Mouse (Mus musculus): ENCODE results near the gene Slc26a9. TPM values are rescaled to one million over a fixed set of nuclear protein-coding genes. Genes with fewer than 3 reads are reported as not detected.

The Slc26a9 gene
- total RNA-seq, 2 experiments from 2014 or later: not detected

DNA sequence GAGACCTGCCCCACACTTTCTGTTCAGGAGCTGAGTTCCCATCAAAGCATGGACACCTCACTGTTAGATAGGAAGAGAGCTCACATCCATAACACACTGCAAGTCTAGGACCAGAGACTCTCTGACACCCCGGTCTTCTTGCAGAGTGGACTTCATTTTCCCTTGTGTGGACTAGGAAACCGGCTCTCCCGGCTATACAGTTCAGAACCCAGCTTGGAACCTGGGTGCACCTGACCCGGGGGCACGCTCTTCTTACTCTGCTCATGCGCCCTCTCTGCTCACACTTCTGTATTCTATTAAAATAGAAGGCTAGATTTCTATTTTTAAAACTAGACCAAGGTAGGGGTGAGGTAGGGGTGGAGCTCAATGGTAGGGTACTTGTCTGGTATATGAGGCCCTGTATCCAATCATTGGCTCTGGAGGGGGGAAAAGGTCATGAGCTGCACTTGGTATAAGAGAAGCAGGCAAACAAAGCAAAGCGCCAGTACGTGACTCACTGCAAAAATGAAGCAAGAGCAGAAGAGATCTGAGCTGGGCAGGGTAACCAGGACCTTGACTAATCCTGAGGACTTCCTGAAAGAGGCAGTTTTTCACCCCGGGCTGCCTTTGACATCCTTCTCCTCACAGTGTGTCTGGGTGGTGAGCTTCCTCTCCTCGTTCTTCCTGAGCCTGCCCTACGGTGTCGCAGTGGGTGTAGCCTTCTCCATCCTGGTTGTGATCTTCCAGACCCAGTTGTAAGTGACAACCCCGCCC lies 17.4 kb downstream of the Slc26a9 start:
- TF ChIP-seq CTCF (IDR thresholded peaks at IDR 0.05): no peak
- Histone ChIP-seq H3K4me3 (no peak overlapping the region), H3K27ac (no peak overlapping the region)
- DNase-seq: no peak
- intact Hi-C loops (cut with DNase I): loop anchor here (10.0 kb wide), 1 partner anchor 146 kb away; no protein-coding TSS in a partner anchor

DNA sequence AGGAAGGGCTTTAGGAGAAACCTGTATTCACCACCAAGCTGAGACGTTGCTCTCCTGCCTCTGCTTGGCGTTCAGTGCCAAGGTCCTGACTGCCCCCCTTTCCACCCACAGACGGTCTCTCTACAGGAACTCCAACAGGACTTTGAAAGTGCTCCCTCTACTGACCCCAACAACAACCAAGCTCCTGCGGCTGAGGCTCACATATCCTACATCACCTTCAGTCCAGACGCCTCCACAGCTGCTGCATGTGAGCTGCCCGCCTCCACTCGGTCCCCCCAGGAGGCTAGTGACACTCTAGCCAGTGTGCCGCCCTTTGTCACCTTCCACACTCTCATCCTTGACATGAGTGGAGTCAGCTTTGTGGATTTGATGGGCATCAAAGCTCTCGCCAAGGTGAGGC lies 19.9 kb downstream of the Slc26a9 start:
- H3K4me3 ChIP-seq: no peak overlapping the region
- H3K27ac ChIP-seq: no peak overlapping the region
- TF ChIP-seq CTCF (IDR thresholded peaks at IDR 0.05): 0 out of 2 replicates have a peak, but pooled peaks have one; percentile 15
- intact Hi-C loops (cut with DNase I): loop anchor here (10.0 kb wide), 1 partner anchor 149 kb away; no protein-coding TSS in a partner anchor
- no peak for DNase-seq

DNA sequence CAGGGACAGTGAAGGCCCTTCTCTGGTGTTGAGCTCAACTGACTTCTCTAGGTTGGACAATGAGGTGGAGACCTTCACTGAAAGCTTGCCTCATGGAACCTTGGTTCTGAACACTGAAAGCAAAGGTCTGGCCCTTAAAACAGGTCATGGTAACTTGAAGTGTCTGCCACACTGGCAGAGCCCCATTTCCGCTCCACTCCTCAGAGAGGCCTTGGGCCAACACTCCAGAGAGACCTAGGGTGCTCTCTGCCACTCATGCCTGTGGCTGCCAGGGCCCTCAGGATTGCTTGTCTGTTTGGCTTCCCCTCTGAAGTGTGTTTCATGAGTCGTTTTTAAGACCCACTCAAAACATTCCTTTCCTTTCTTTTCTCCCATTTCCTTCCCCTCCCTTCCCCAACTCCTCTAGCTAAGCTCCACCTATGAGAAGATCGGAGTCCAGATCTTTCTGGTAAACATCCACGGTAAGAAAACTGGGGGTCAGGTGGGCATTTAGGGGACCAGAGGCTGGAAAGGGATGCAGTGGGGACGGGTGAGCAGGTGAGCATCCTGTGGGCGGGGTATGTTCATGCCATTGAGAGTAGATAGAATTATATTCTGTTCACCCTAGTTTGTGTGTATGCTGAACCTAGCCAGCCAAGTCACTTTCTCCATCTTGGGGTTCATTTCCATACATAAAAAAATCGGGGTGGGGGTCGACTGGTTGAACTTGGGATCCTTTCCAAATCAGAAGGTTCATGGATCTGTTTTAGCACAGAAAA lies 20.9 kb downstream of the Slc26a9 start:
- no peak for DNase-seq
- intact Hi-C loops (cut with DNase I): loop anchor here (1.0 to 10.0 kb wide), 4 partner anchors 52 to 150 kb away; no protein-coding TSS in a partner anchor

DNA sequence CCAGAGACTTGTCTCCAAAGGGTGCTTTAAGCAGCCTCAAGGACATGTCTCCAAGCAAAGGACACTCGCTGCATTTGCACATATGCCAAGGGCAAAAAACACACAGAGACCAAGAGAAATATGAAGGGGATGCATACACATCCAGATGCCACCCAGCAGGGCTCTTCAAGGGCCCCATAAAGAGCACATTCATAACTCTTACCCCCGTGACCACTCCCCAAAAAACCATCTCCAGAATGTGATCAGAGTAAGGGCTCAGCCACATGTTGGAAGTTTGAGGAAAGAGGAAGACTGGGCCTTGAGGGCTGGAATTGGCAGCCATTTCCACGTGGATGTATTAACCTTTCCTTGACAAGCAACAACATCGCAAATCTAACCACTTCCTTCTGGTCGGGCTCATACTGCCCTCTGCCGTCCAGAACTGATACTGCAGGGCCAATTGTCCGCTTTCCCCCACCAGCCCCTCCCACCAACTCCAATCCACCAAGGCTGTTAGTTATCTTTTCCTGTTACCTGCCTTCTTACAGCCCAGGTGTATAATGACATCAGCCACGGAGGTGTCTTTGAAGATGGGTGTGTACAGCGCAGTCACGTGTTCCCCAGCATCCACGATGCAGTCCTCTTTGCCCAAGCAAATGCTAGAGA lies 21.7 kb downstream of the Slc26a9 start:
- DNase-seq: peak; percentile 81
- Histone ChIP-seq H3K27ac (no peak overlapping the region), H3K4me3 (no peak overlapping the region)
- TF ChIP-seq CTCF (IDR thresholded peaks at IDR 0.05): no peak; the same call in 1 of the 2 replicates
- intact Hi-C loops (cut with DNase I): loop anchor here (1.0 to 10.0 kb wide), 4 partner anchors 53 to 151 kb away; no protein-coding TSS in a partner anchor

More for the DNA sequence above, 20.9 kb downstream of the Slc26a9 start:
- no peak for TF ChIP-seq CTCF (IDR thresholded peaks at IDR 0.05)
- no peak overlapping the region for H3K27ac ChIP-seq
- no peak overlapping the region for H3K4me3 ChIP-seq

DNA sequence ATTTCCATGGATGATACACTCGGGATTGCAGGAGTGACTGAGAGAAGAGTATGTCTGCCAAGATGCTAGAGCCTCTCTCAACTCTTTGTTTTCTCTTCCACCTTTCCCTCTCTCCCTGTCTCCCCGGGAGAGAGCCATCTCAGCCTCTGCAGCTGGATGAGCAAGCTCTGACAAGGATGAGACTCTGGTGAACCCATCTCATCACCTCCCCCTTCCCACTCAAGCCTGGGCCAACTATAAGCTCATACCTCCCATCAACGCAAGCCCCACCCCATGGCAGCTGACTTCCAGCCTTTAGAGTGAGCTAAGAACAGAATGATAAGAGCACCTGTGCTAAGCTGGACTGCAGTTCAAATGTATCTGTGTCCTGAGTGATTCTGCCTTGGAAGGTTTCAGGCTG lies 25.5 kb downstream of the Slc26a9 start:
- Histone ChIP-seq H3K4me3 (no peak overlapping the region), H3K27ac (no peak overlapping the region)
- TF ChIP-seq CTCF (IDR thresholded peaks at IDR 0.05): no peak
- DNase-seq: no peak
- intact Hi-C loops (cut with DNase I): loop anchor here (5.0 to 10.0 kb wide), 2 partner anchors 78 to 154 kb away; no protein-coding TSS in a partner anchor

DNA sequence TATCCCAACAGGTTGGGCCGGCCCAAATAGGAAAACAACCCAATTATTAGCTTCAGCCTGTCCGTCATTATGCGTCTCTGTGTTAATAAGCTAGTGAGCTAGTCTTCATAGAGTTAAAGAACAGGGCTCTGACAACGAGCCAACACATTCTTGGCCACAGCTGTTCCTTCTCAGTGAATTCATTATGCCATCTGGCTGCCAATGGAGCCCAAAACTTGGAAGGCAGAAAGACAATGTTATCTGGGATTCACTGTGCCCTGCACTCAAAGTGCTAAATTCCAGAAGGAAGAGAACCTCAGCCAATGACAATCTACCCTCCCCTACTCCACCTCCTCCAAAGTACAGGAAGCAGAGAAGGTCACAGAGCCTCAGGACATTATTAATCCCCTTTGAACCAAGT lies 26.8 kb downstream of the Slc26a9 start:
- no peak for DNase-seq
- intact Hi-C loops (cut with DNase I): no loop called here
- Histone ChIP-seq H3K27ac (no peak overlapping the region), H3K4me3 (no peak overlapping the region)
- TF ChIP-seq CTCF (IDR thresholded peaks at IDR 0.05): no peak

DNA sequence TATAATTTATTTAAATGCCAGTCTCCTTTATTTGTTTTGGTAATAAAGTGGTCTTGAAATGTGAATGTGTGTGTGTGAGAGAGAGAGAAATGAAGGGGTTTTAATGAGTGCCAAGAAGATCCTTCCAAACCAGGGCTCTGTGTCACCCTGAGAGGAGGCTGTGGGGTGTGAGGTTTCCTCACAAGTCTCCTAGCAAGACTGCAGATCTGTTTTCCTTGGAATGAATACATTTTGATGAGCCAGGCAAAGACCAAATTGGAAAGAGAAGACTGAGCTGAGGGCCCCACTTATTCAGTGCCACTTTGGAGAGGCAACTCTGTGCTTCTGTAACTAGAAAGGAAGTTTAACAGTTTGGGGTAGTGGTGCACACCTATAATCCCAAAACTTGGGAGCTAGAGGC lies 27.6 kb downstream of the Slc26a9 start:
- no peak for TF ChIP-seq CTCF (IDR thresholded peaks at IDR 0.05)
- H3K4me3 ChIP-seq: no peak overlapping the region
- DNase-seq: no peak
- intact Hi-C loops (cut with DNase I): no loop called here
- H3K27ac ChIP-seq: no peak overlapping the region

DNA sequence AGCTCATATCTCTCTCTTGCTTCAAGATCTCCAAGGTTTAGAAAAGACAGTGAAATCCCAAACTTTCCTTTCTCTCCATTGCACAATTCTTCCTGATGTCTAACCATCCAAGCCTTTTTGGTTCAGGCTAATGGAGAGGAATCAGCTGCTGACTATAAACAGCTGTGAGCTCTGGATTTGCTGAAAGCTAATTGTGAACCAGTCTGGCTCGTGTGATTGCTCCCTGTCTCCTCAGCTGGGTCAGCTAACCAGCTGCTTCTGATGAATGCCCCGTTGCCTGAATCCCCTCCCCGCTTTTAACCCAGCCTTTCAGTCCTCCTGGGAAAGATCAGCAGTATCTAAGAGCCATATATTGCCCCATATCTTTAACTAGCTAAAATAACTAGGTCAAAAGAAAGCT lies 50.8 kb downstream of the Slc26a9 start:
- no peak for DNase-seq
- H3K27ac ChIP-seq: no peak overlapping the region
- no peak for TF ChIP-seq CTCF (IDR thresholded peaks at IDR 0.05)
- intact Hi-C loops (cut with DNase I): no loop called here
- H3K4me3 ChIP-seq: no peak overlapping the region

DNA sequence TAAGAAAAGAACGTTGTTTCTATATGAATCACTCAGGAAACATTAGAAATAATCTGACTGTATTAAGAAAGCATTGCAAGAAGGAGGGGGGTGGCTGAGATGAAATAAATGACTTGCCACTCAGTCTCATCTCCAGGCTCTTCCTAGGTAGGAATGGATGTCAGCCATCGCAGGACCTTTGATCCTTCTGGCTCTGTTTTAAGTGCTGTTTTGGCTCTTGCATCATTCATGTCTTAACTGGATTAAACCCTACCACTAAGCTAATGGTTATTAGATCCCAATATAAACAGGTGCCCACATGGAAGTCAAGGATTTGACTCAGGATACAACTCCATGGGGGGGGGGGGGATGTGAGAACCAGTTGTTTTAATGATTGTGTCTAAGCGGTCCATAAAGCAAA lies 51.3 kb downstream of the Slc26a9 start:
- H3K4me3 ChIP-seq: no peak overlapping the region
- intact Hi-C loops (cut with DNase I): no loop called here
- DNase-seq: no peak
- no peak overlapping the region for H3K27ac ChIP-seq
- TF ChIP-seq CTCF (IDR thresholded peaks at IDR 0.05): no peak

DNA sequence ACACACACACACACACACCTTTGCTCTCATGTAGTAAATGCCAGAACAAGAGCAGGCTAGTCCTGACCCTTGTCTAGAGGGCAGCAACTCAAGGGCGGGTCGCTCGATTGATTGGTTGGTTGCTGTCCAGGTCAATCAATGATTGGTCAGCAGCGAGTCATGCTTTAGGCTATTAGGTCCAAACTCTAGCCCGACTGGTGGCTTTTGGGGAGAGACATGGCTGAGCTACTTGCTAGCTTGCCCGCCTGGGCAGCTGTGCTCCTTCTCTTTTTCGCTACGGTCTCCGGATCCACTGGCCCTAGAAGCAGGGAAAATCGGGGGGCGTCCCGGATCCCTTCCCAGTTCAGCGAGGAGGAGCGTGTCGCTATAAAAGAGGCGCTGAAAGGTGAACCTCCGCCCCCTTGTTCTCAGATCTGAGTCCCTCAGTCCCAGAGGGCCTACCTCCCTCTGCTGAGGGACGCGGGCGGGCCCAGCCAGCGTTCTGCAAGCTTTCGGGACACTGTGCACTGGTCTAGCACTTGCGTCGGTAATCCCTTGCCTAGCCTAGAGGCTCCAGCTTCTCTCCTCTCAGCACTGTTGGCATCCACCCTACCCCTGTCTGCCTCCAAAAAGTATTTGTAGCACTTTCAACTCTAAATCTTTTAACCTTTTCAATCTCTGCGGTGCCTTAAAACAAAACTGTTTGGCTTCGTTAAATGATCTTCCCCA lies 53.5 kb downstream of the Slc26a9 start, which contains the start of gene Pm20d1:
Gene Pm20d1, plus strand, starts transcription at position 180 of the 708 bp plus-strand sequence.
- TF ChIP-seq CTCF (IDR thresholded peaks at IDR 0.05): no peak
- intact Hi-C loops (cut with DNase I): no loop called here
- DNase-seq: peak; percentile 62
- Histone ChIP-seq H3K27ac (peak within 1 kb of the TSS; percentile 74), H3K4me3 (peak within 1 kb of the TSS; percentile 68)

DNA sequence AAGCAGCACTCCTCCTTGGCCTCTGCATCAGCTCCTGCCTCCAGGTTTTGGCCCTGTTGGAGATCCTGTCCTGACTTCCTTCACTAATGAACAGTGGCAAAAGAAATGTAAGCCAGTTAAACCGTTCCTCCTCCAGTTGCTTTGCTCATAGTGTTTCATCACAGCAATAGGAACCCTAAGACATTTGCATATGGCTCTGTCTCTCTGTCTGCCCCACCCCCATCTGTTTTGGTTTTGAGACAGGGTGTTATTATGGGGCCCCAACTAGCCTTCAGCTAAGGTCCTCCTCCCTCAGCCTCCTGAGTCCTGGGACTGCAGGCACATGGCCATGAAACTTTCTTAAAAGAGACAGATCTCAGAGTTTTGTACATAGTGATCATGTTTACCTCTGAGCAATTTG lies 56.2 kb downstream of the Slc26a9 start:
- no peak for DNase-seq
- Histone ChIP-seq H3K4me3 (no peak overlapping the region), H3K27ac (no peak overlapping the region)
- TF ChIP-seq CTCF (IDR thresholded peaks at IDR 0.05): no peak
- intact Hi-C loops (cut with DNase I): no loop called here

DNA sequence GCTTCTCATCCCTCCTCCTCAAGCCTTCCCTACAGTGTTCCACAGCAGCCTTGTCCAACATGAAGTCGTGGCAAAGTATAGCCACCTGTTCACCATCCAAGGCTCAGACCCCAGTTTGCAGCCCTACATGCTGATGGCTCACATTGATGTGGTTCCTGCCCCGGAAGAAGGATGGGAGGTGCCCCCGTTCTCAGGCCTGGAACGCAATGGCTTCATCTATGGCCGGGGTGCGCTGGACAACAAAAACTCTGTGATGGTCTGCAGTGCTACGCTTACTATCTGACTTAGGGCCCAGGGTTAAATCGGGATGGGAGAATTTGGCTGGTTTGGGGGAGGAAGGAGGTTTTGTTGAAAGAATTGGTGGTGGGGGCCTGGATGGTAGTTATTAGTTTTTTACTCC lies 57.2 kb downstream of the Slc26a9 start:
- TF ChIP-seq CTCF (IDR thresholded peaks at IDR 0.05): no peak
- DNase-seq: no peak
- Histone ChIP-seq H3K27ac (no peak overlapping the region), H3K4me3 (no peak overlapping the region)
- intact Hi-C loops (cut with DNase I): no loop called here
